Mouse (Mus musculus) urinary bladder, adult 18-20 months (tissue): ENCODE results near the gene Coq4.
A peak's percentile ranks its signal among the peaks of the same experiment; 100 is the strongest.
"Not testable (repeated sequence)": the region's sequence is repeated elsewhere in the genome, so short reads cannot be mapped to it uniquely, and the experiment has no call there.

Source experiments
- DNase-seq, 2 experiments: peaks; one replicate each; pipeline ENCODE4 v3.0.0; 2022; ENCODE audit warnings: low spot score in 2 of 2, mixed read lengths in 2 of 2

Gene Coq4

DNA sequence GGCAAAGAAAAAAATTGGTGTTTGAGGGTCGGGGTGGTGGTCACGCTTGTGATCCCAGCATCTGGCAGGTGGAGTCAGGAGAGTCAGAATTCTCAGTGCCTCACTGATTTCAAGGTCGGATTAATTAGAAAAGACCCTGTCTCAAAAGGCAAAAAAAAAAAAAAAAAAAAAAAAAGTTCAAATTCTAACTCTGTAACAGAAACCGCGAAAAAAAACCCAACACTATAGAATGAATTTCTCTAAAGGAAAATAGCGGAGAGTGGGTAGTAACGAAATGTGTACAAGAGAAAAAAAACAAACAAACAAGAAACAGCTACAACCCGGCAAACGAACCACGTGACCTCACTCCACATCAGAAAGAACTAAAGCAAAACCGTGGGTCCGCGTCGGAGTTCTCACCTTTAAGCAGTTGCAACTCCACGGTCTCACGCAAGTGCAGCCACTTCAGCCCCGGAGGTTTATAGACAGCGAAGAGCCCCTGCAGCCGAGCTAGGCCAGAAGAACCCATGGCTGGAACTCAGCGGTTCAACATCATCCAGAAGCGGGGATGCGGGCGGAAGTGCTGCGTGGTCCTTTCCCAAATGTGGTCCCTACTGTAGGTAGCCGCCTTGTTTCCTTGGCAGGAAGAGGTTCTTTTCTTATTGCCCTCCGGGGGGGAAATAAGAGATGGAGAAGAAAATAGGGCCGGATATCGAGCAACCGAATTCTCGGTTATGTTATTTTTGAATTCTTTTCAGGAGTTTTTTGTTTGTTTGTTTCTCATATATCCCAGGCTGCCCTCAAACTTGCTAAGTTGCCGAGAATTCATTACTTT is at the start of gene Coq4:
Gene Coq4, plus strand, starts transcription at position 390 of the 814 bp plus-strand sequence.
- DNase-seq = peak; percentile 78 to 83

DNA sequence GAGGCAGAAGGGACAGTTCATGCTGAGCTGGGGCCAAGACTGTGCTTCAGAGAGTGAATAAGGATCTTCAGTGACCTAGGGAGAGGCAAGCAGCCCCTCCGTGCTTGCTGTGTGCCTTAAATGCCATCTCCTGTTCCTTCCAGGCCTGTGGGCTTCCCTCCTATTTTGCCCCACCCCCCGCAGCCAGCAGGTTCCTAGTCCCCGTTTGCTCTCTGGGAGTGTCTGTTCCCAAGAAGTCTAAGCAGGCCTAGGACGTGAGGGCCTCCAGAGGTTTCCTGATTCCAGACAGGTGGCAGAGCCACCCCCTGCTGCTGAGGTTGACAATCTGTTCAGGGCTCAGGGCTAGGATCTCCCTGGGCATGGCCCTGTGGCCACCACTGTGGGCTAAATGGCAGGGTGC is 48.5 kb upstream of the Coq4 start:
- no peak for DNase-seq

DNA sequence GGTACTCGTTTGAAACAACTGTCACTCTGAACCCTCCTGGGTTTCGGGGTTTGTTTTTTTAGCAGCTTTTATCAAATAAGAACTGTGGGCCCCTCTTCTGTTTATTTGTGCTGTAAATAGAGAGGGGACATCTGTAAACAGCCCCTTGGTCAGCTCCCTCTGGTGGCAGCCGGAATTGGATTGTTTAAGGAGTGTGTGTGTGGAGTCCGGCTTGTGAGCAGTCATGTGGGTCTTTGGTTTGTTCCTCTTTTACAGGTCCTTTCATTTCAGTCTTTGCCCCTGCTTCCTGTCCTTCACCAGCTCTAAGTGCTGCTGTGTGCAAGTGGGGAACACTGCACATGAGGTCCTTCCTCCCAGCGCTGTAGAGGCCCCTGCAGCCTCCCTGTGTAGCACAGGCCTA is 47.9 kb upstream of the Coq4 start:
- no peak for DNase-seq

DNA sequence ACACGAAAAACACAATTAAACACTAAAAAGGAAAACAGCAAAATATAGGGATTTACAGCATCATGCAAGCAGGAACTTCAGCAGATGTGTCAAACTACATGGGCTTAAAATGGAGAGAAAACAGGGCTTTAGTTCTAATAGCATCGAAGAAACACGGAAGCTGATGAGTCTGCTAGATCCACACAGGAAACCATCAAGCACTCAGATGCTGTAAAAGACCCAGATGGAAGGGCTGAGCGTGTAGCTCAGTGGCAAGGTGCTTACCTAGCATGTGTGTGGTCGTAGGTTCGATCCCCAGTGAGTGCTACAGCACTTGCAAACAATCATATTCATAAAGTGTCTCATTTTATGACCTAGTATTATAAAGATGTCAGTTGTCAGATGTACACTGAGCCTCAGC is 46.1 kb upstream of the Coq4 start:
- DNase-seq = no peak

DNA sequence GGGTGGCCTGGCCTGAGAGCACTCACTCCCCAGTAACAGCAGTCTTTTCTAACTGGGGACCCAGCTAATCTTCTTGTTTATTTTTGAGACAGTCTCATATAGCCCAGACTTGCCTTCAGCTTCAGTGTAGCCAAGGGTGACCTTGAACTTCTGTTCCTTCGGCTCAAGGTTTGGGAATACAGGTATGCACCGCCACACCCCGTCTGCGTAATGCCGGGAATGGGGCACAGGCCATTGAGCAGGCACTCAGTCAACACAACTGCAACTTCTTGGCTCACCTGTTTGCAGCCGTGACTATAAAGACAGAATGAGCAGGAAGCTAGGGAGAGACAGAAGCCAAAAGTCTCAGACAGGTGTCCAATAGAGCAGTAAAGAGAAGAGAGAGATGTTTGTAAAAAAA is 43.0 kb upstream of the Coq4 start:
- DNase-seq = no peak

- DNase-seq = no peak
Observed at GRCm38 (mm10) chr2:29747188-29747782, 40.0 kb upstream of the Coq4 start.

DNA sequence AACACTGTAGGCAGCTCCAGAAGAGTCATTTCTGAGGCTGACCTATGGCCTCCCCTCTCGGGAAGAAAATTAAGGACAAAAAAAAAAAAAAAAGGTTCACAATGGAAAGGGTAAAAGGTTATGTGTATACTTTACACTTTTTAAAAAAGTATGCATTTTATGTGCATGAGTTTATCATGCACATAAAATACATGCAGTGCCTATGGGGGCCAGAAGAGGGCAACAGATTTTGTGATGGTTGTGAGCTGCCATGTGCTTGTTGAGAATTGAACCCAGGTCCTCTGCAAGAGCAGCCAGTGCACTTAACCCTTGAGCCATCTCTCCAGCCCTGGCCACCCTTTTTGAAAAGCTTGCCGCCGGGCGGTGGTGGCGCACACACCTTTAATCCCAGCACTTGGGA is 39.4 kb upstream of the Coq4 start:
- no peak for DNase-seq

DNA sequence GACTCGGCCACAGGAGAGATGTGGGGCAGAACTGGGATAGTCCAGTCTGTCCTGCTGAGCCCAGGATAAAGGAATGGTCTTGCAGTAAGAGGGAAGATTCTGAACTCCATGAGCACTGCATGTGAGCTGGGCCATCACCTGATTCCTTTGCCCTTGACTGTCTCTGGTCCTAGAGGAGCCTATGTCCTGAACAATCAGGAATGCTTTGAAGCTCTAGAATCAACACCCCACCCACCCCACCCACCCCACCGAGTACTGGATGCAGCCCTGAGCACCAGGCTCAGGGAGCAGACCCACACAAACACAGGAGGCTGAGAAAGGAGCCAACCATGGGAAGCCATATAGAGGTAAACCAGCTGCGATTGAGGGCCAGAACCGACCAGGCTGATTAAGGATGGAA is 38.8 kb upstream of the Coq4 start:
- DNase-seq = no peak

DNA sequence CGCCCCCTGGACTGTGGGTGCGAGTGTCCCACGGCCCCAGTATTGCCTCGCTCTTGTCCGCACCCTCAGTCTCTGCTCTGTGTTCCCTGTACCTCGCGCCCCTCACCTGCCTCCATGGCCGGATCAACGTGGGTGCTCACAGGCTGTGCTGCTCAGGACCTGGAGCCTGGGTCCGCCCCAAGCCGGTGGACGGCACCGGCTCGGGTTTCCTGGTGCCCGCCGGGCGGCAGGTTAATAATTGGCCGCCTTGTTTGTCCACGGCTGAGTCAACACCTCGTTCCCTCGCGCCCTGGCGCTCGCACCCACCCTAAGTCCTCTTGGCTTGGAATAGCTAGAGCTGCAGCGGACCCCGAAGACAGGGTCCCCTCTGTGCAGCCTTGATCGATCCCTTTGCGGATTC is 35.8 kb upstream of the Coq4 start, which contains the start of gene Gm13420:
Gene Gm13420, minus strand, starts transcription at position 189 of the 400 bp plus-strand sequence.
- DNase-seq = peak in 1 of 2 experiments; percentile 39

DNA sequence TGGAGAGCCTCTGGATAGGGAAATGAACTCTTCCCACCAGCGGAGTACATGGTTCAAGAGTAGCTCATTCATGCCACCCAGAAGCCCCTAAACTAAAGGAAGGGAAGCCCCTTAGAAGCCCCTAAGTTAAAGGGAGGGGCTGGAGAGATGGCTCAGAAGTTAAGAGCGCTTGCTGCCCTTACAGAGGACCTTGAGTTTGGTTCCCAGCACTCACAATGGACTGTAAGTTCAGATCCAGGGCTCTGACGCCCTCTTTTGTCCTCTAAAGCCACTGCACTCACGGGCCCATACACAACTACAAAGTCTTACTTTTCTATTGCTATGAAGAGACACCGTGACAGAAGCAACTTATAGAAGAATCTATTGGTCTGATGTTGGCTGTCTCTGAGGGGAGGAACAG is 34.9 kb upstream of the Coq4 start:
- no peak for DNase-seq

DNA sequence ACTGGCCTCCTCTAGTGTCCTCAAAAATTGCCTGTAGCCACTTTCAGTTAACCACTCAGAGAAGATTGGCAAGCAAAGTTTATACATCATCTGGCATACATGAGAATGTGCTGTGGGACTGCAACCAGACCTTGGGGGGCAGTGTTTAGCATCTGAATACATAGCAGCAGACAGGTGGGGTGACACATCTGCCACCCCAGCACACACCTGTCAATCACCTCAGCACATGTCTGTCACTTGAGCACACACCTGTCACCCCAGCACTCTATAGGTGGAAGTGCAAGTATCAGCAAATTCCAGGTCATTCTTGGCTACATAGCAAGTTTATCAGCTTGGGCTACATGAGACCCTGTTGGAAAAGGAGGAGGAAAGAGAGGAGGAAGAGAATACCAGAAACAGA is 31.6 kb upstream of the Coq4 start:
- DNase-seq = no peak

DNA sequence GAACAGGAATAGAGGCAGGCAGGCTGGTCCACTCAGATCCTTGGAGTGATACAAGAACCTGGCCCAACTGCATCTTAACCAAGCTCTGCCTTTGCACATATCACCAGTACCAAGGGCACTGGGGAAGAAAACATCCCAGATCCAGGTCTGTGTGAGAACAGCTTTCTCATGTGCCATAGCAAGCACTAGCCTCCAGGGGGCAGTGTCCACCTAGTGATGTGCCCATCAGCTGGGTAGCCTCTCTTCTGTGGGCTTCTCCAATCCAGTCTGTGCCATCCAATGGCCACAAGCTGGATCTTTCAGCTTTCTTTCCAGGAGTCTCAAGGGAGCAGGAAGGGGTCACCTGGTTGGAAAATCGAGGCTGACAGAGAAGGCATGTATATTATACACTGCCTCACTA is 22.5 kb upstream of the Coq4 start:
- peak in 1 of 2 experiments; percentile 59 for DNase-seq

DNA sequence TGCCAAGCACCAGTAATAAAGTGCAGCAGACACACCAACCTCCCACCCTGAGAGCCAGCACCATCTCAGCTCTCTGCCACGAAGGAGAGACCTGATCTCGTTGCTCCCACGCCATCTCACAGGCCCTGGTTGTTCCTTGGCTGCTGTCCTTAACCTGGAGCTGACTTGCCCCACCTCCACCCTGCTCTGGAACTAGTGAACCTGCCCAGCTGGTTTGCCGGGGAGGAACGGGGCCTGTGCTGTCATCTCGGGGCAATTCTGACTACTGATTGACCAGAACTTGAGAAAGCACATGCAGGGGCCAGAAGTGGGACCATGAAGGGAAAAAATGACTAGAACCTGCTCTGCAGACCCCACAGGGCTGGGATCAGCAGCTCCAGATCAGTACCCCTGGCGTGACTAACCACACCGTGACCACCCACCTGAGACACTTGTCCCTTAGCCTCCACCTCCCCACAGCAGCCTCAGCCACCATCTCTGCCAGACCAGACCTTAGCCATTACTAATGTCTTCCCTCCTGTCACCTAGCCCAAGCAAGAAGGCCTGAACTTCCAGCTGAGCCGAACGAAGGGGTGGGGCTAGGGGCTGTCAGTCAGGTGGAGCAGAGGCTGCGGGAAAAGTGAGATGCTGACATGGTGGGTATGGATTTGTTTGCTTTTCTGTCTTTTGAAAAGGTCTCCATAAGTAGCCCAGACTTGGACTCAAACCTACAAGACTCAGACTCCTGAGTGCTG is 19.1 kb upstream of the Coq4 start:
- DNase-seq = peak; percentile 50 to 68

GRCm38 (mm10) chr2:29768901-29769300 is 18.4 kb upstream of the Coq4 start:
- DNase-seq = no peak

- no peak for DNase-seq
Observed at GRCm38 (mm10) chr2:29770162-29770561, 17.1 kb upstream of the Coq4 start.

DNA sequence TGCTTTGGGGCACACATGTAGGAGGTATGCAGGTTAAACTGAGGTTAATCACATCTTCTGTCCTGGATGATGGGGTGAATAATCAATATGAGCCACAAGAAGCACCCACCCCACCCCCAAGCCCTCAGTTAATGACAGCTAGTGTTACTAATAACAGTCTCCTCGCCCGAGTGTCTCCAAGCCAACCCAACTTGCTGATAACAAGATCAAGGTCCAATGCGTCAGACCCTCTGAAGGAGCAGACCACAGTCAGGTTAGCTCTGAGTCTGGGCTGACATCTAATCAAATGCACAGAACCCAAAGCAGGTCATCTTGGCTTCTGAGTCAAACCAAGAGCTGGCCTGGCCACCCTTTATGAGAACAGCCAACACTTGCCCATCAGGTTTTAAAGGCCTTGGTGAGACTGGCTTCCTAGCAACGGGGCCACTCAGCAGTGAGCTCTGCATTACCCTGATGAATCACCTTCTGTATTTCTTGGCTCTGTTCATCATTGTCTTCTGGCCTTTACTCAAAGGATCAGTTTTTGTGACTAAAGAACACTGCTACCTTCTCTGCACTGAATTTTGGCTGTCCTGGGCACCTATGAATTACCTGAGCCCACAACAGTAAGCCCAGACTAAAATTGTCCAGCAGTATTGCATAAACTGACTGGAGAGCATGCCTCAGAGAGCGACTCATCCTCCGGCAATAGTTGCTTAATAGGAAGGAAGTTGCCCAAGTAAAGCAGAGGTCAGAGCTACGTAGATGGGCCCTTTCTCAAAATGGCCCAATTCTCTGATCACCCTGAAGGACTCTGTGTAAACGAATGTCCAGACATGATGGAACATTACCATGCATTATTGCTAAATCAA is 15.5 kb upstream of the Coq4 start:
- peak in 1 of 2 experiments; percentile 52 for DNase-seq

GRCm38 (mm10) chr2:29773323-29773722 is 14.0 kb upstream of the Coq4 start:
- DNase-seq = no peak

DNA sequence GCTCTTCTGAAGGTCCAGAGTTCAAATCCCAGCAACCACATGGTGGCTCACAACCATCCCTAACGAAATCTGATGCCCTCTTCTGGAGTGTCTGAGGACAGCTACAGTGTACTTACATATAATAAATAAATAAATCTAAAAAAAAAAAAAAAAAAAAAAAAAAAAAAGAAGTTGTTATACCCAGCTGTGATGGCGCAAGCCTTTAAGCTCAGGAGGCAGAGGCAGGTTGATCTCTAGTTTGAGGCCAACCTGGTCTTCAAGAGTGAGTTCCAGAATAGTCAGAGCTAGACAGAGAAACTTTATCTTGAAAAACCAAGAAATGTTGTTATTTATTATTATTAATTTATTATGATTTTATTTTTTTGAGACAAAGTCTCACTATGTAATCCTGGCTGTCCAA is 6.0 kb upstream of the Coq4 start:
- not testable (repeated sequence) for DNase-seq

DNA sequence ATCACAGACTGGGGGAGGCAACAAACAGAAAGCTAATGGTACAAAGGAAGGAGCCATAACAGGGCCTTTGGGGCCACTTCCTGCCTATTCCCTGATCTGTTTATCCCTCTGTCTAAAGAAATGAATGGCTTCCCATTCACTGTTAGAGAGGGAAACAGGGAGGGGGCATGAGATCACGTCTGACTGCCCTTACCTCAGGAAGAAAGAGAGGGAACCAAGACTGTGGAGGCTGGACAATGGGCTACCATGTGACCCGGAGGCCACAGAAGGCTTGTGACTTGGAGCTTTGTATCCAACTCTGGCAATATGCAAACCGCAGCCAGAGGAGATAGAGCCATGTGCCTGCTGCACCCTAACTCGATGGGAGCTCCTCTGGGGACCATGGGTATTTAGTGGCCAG is 3.0 kb upstream of the Coq4 start:
- DNase-seq = no peak

DNA sequence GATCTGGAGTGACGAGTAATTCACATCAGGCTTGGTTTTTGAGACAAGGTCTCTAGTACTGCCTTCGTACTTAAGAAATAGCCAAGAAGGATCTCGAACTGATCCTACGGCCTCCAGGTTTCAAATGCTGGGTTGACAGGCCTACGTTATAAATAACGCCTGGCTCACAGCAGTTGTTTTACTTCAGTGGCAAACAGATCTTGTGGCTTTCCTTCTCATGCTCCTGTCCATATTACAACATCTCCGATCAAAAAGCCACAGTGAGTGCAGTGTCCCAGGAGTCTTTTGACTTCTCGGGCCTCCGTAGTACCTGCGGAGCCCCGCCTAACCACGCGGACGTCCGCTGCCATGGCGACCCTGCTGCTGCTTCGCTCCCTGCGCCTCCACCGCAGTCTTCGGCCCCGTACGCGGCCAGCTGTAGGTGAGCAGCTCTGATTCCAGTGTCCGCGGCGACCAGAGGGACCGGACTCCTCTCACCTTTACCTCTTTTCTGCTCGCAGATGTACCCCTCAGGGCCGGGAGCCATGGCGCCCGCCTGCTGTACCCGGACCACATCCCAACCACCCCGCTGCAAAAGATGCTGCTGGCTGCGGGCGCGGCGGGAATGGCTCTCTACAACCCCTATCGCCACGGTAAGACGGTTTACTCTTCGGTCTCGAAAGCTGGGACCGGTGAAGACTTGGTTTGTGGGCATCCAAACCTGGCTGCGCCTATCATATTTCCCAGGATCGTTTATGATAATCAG is 816 bp downstream of the Coq4 start, which contains the start of gene Trub2:
Gene Trub2, minus strand, starts transcription at position 566 of the 745 bp plus-strand sequence.
- peak; percentile 79 for DNase-seq
